Mouse (Mus musculus): Measurements from ENCODE around the gene Aff4.

The Aff4 gene

DNA sequence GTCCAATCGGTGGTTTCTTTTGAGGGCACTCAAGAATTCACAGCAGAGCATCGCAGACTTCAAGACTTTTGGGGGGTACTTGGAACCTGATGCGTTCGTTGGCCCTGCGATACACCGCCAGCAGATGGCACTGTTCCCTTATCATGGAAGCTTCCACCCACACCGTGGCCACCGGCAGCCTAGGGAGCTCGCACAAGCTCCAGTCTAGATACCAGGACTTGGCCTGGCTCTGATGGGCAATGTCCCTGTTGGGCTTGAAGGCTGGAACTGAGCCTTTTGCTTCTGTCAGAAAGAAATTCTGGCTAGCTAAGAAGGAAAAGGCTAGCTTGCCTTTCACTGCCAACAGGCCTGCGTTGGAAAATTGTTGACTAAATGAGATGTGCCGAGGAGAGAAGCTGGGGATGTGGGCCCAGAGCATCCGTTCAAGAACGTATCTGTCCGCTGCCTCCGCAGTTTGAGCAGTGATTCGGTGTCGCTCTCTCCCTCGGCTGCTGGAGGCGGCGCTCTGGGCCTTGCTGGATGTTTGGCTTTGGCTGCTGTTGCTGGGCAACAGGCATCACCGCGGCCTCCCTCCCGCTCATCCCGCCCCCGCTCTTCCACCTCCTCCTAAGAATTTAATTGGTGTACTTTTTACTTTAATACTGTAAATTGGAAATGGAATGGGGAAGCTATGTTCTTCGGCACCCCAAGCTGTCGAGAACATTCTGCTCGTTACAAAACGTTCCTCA, 119.5 kb downstream of the Aff4 start, which contains the start of gene Gm9837:
TSS of gene Gm9837 (minus strand) at position 512 of the 728 bp plus-strand sequence.
- DNase-seq (ENCODE audit: low read depth, low spot score), result peak; percentile 86
- no peaks in the 10 kb centered on the region for H3K36me3 ChIP-seq (ENCODE audit: control insufficient read depth, insufficient read depth, low read length, poor library complexity, severe bottlenecking)
- H3K27me3 ChIP-seq (ENCODE audit: control insufficient read depth, insufficient read depth, low read length, poor library complexity, severe bottlenecking), result peaks cover 2% of the 10 kb centered on the region; the same call in 1 of the 2 replicates

All from splenic B cell, adult 2 months (primary cell).